Mouse (Mus musculus) forelimb bud, embryonic 11.5 days (tissue): ENCODE measurements around the gene Fzd5.

Experiments
- DNase-seq: peaks from one replicate; pipeline ENCODE4 v3.0.0-alpha.2; 2012; ENCODE audit warnings: low read depth, low spot score

The Fzd5 gene

GRCm38 (mm10) chr1:64733453-64734245 lies 3.9 kb downstream of the Fzd5 start:
- no peak for DNase-seq

DNA sequence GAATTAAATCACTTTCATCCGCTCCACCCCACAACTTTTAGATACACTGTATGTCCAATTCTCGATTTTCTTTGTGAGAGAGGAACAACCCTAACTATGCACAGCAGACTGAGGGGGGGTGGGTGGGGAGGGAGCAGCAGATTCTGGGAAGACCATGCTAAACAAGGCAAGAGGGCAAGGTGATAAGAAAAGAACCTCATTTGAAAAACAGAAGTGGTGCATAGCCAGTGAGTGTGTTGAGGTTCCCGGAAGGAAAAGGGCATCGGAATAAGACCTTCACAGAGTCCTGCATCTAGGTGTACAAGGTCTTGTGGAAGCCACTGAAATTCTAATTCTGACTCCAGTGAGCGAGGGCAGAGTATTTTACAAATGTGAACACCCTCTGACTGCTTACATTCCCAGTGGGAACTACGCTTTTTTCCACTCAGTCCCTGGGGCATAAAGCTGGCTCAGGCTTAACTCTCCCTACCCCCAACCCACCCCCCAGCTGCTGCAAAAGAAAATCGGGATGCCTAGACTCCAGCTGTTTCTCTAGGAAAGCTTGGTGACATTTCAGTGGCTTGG lies 4.8 kb downstream of the Fzd5 start:
- no peak for DNase-seq

- no peak for DNase-seq
Measured at GRCm38 (mm10) chr1:64732161-64732560, 5.4 kb downstream of the Fzd5 start.

GRCm38 (mm10) chr1:64731341-64732020 lies 6.1 kb downstream of the Fzd5 start:
- no peak for DNase-seq

DNA sequence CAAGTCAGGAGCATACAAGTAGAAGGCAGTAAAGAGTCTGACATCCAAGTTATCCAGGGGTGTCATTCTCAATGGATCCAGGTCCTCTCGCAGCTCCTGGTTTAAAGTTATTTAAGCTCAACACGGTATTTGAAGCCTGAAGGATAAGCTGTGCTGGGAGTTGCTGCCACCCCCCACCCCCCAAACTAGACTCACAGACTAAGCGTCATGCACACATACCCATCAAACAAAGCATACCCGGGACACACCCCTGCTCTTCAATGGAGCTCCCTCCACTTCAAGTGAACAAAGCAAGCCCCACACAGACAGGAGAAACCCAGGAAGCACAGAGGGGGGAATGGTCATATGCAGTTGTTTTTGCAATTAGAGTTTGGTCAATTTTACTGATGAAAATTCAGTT lies 7.5 kb downstream of the Fzd5 start:
- DNase-seq, result no peak

GRCm38 (mm10) chr1:64721034-64721587 lies 16.4 kb downstream of the Fzd5 start:
- DNase-seq, result no peak

- DNase-seq, result no peak
Measured at GRCm38 (mm10) chr1:64717504-64717903, 20.0 kb downstream of the Fzd5 start.

GRCm38 (mm10) chr1:64716589-64717304 lies 20.8 kb downstream of the Fzd5 start:
- DNase-seq, result no peak

- DNase-seq, result no peak
Measured at GRCm38 (mm10) chr1:64715458-64715857, 22.1 kb downstream of the Fzd5 start.

DNA sequence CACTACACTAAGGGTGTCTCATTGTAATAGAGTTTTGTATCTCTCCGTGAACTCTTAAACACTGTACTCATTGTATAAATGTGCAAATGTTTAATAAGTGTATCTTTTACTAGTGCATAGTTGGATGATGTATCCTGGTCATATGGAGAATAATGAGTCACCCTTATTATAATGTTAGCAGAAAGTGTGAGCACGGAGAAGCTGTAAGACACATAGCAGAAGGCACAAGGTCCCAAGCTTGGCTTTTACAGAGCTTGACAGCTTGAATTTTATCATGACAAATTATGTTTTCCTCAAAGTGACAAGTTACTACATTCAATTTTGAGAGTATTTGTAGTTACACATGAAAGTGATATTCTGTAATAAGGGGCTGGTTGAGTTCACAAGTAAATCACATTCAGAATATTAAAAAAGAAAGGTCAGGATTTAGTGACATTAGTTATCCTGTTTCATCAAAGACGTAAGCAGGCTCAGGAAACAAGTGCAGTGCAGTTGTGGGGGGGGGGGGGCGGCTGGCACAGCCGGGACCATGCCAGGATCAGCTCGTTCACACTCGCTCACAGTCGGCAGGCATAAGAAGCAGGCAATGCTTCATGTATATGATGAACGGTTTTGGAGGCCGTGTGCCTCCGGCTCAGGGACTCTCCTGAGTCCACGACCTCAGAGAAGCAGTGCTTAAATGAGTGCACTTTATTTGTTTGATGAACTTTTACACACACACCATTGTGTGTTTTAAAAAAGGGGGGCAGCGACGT lies 25.4 kb downstream of the Fzd5 start:
- no peak for DNase-seq

- DNase-seq, result no peak
Measured at GRCm38 (mm10) chr1:64709891-64710290, 27.7 kb downstream of the Fzd5 start.

GRCm38 (mm10) chr1:64706610-64707009 lies 30.9 kb downstream of the Fzd5 start:
- DNase-seq, result no peak

- DNase-seq, result peak; percentile 56
Measured at GRCm38 (mm10) chr1:64705230-64705629, 32.3 kb downstream of the Fzd5 start.

DNA sequence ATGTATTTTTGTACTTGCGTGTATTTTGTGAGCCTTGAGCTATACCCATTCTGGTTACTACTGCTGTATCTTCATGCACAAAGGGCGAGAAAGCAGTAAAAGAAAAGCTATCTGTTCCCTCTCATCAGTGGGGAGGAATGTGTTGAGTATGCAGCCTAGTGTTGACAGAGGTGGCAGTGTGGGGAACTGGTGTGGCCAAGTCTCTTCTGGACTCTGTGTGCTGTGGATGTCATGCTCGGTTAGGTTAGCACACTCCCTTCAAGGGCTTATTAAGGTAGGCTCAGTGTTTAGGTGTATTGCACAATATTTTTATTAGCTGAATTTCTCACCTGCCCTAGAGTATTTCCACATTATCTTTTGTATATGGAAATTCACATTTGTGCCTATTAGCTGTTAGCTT lies 35.8 kb downstream of the Fzd5 start:
- DNase-seq, result no peak

DNA sequence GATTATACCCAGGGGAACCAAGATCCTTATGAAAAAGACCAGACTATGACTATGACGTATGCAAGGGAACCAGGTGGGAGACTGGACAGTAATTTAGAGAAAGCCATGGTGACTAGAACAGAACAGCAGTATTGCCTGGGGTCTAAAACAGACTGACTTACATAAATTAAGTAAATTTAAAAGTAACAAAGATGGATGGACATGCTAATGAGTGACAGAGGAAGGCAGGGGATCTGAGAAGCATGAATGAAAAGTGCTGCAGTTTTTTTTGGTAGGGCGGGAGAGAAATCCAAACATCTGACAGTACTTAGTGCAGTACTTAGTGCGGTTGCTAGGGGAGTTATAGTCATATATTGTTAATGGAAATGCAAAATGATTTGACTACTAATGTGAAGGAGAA lies 42.4 kb downstream of the Fzd5 start:
- no peak for DNase-seq

DNA sequence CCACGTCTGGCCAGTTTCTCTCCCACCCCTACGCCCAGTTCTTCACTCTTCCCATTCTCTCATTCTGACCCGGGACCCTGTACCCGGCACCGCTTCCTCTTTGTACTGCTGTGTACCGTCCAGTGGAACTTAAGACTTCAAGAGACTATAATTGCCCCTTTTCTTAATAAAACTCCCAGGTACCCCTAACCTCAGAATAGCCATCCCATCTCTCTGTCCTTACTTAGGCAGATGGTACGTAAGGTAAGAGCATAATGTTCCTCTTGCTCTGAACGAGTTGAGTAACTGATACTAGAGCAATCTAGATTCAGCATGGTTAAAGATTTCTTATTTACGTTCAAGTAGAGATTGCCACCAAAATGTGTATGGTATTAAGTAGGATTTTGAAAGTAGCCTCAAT lies 46.0 kb downstream of the Fzd5 start:
- no peak for DNase-seq

- no peak for DNase-seq
Measured at GRCm38 (mm10) chr1:64691121-64691551, 46.4 kb downstream of the Fzd5 start.

GRCm38 (mm10) chr1:64690213-64691013 lies 47.1 kb downstream of the Fzd5 start, which contains the start of gene Ccnyl1:
Gene Ccnyl1 (plus strand): TSS chr1:64690455.
- DNase-seq, result peak; percentile 99

- DNase-seq, result no peak
Measured at GRCm38 (mm10) chr1:64689561-64690212, 47.9 kb downstream of the Fzd5 start.

DNA sequence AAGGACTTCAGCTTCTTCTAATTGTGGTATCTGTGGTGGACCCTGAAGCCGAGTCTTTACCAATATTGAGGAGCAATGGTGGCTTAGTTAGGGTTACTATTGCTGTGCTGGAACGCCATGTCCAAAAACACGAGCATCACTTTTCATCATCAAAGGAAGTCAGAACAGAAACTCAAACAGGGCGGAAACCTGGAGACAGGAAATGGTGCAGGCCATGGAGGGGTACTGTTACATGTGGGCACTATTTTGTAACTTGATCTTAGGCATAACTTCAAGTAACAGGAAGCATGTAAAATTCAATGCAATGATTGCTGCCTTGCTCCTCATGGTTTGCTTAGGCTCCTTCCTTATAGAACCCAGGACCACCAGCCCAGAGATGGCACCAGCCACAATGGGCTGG lies 49.5 kb downstream of the Fzd5 start:
- no peak for DNase-seq
